Mouse (Mus musculus): Measurements from ENCODE around the gene Akap2.

Gene Akap2

GRCm38 (mm10) chr4:57717354-57717753 is at the start of gene Akap2:
Akap2 (plus strand) TSS chr4:57717657.
- DNase-seq (ENCODE audit: low spot score): no peak

- no peak for DNase-seq (ENCODE audit: low spot score)
These were observed 46.5 kb upstream of the Akap2 start for GRCm38 (mm10) chr4:57670813-57671469.

- no peak for DNase-seq (ENCODE audit: low spot score)
These were observed 44.9 kb upstream of the Akap2 start for GRCm38 (mm10) chr4:57672541-57672940.

GRCm38 (mm10) chr4:57672996-57673906 is 44.2 kb upstream of the Akap2 start:
- DNase-seq (ENCODE audit: low spot score): peak; percentile 69

GRCm38 (mm10) chr4:57674351-57674750 is 43.1 kb upstream of the Akap2 start:
- no peak for DNase-seq (ENCODE audit: low spot score)

GRCm38 (mm10) chr4:57675387-57675786 is 42.1 kb upstream of the Akap2 start:
- peak; percentile 24 for DNase-seq (ENCODE audit: low spot score)

GRCm38 (mm10) chr4:57677916-57678315 is 39.5 kb upstream of the Akap2 start:
- no peak for DNase-seq (ENCODE audit: low spot score)

- no peak for DNase-seq (ENCODE audit: low spot score)
These were observed 38.4 kb upstream of the Akap2 start for GRCm38 (mm10) chr4:57678991-57679457.

- DNase-seq (ENCODE audit: low spot score): no peak
These were observed 37.3 kb upstream of the Akap2 start for GRCm38 (mm10) chr4:57680186-57680585.

- DNase-seq (ENCODE audit: low spot score): no peak
These were observed 35.9 kb upstream of the Akap2 start for GRCm38 (mm10) chr4:57681511-57681910.

GRCm38 (mm10) chr4:57682341-57682740 is 35.1 kb upstream of the Akap2 start:
- DNase-seq (ENCODE audit: low spot score): no peak

- no peak for DNase-seq (ENCODE audit: low spot score)
These were observed 34.5 kb upstream of the Akap2 start for GRCm38 (mm10) chr4:57682944-57683343.

GRCm38 (mm10) chr4:57684676-57685215 is 32.7 kb upstream of the Akap2 start:
- DNase-seq (ENCODE audit: low spot score): no peak

GRCm38 (mm10) chr4:57686736-57687135 is 30.7 kb upstream of the Akap2 start:
- DNase-seq (ENCODE audit: low spot score): no peak

- no peak for DNase-seq (ENCODE audit: low spot score)
These were observed 29.9 kb upstream of the Akap2 start for GRCm38 (mm10) chr4:57687583-57687982.

GRCm38 (mm10) chr4:57688131-57688530 is 29.3 kb upstream of the Akap2 start:
- no peak for DNase-seq (ENCODE audit: low spot score)

GRCm38 (mm10) chr4:57690001-57690400 is 27.5 kb upstream of the Akap2 start:
- DNase-seq (ENCODE audit: low spot score): no peak

GRCm38 (mm10) chr4:57690805-57691204 is 26.7 kb upstream of the Akap2 start:
- no peak for DNase-seq (ENCODE audit: low spot score)

GRCm38 (mm10) chr4:57694356-57695136 is 22.9 kb upstream of the Akap2 start:
- no peak for DNase-seq (ENCODE audit: low spot score)

- DNase-seq (ENCODE audit: low spot score): no peak
These were observed 20.5 kb upstream of the Akap2 start for GRCm38 (mm10) chr4:57696955-57697354.

- no peak for DNase-seq (ENCODE audit: low spot score)
These were observed 19.4 kb upstream of the Akap2 start for GRCm38 (mm10) chr4:57697918-57698611.

Data from ovary, adult 18-20 months (tissue).